Mouse (Mus musculus): ENCODE data around the gene Tnfaip8l2.
A peak's percentile ranks its signal among the peaks of the same experiment; 100 is the strongest.

Tnfaip8l2 gene

GRCm38 (mm10) chr3:95141952-95142616 is at the start of gene Tnfaip8l2:
Tnfaip8l2 (minus strand) TSS chr3:95142360.
- DNase-seq (ENCODE audit: low spot score in 2 of 2), result no peak

GRCm38 (mm10) chr3:95186888-95187287 is 44.7 kb upstream of the Tnfaip8l2 start:
- no peak for DNase-seq (ENCODE audit: low spot score in 2 of 2)

GRCm38 (mm10) chr3:95186100-95186499 is 43.9 kb upstream of the Tnfaip8l2 start:
- no peak for DNase-seq (ENCODE audit: low spot score in 2 of 2)

- no peak for DNase-seq (ENCODE audit: low spot score in 2 of 2)
Measured at GRCm38 (mm10) chr3:95184796-95185577, 42.8 kb upstream of the Tnfaip8l2 start.

GRCm38 (mm10) chr3:95181841-95182240 is 39.7 kb upstream of the Tnfaip8l2 start:
- DNase-seq (ENCODE audit: low spot score in 2 of 2), result no peak

- DNase-seq (ENCODE audit: low spot score in 2 of 2), result no peak
Measured at GRCm38 (mm10) chr3:95179890-95180289, 37.7 kb upstream of the Tnfaip8l2 start.

GRCm38 (mm10) chr3:95178948-95179347 is 36.8 kb upstream of the Tnfaip8l2 start:
- DNase-seq (ENCODE audit: low spot score in 2 of 2), result peak in 1 of 2 experiments; percentile 20

GRCm38 (mm10) chr3:95177583-95177982 is 35.4 kb upstream of the Tnfaip8l2 start:
- no peak for DNase-seq (ENCODE audit: low spot score in 2 of 2)

GRCm38 (mm10) chr3:95176500-95176899 is 34.3 kb upstream of the Tnfaip8l2 start:
- no peak for DNase-seq (ENCODE audit: low spot score in 2 of 2)

- peak in 1 of 2 experiments; percentile 80 for DNase-seq (ENCODE audit: low spot score in 2 of 2)
Measured at GRCm38 (mm10) chr3:95174011-95174592, 31.9 kb upstream of the Tnfaip8l2 start.

GRCm38 (mm10) chr3:95173256-95173949 is 31.2 kb upstream of the Tnfaip8l2 start:
- DNase-seq (ENCODE audit: low spot score in 2 of 2), result peak in 1 of 2 experiments; percentile 29

GRCm38 (mm10) chr3:95172526-95173255 is 30.5 kb upstream of the Tnfaip8l2 start:
- DNase-seq (ENCODE audit: low spot score in 2 of 2), result no peak

GRCm38 (mm10) chr3:95171105-95171504 is 28.9 kb upstream of the Tnfaip8l2 start:
- DNase-seq (ENCODE audit: low spot score in 2 of 2), result no peak

- DNase-seq (ENCODE audit: low spot score in 2 of 2), result no peak
Measured at GRCm38 (mm10) chr3:95169996-95170395, 27.8 kb upstream of the Tnfaip8l2 start.

GRCm38 (mm10) chr3:95164840-95165239 is 22.7 kb upstream of the Tnfaip8l2 start:
- no peak for DNase-seq (ENCODE audit: low spot score in 2 of 2)

- DNase-seq (ENCODE audit: low spot score in 2 of 2), result no peak
Measured at GRCm38 (mm10) chr3:95164256-95164550, 22.0 kb upstream of the Tnfaip8l2 start.

GRCm38 (mm10) chr3:95163419-95164255 is 21.5 kb upstream of the Tnfaip8l2 start:
- no peak for DNase-seq (ENCODE audit: low spot score in 2 of 2)

GRCm38 (mm10) chr3:95162345-95162628 is 20.1 kb upstream of the Tnfaip8l2 start:
- DNase-seq (ENCODE audit: low spot score in 2 of 2), result no peak

GRCm38 (mm10) chr3:95161618-95162344 is 19.6 kb upstream of the Tnfaip8l2 start:
- DNase-seq (ENCODE audit: low spot score in 2 of 2), result no peak

GRCm38 (mm10) chr3:95161041-95161551 is 18.9 kb upstream of the Tnfaip8l2 start:
- DNase-seq (ENCODE audit: low spot score in 2 of 2), result peak in 1 of 2 experiments; percentile 12
